Mouse (Mus musculus) adrenal gland, postnatal 4 days (tissue): ENCODE results near the gene Ficd. TPM values are rescaled to one million over a fixed set of nuclear protein-coding genes. Genes with fewer than 3 reads are reported as not detected.
A peak's percentile ranks its signal among the peaks of the same experiment; 100 is the strongest.

Experiments used
- DNase-seq, 2 experiments: peaks; one replicate each; pipeline ENCODE4 v3.0.0; 2021 to 2022; ENCODE audit warnings: low spot score in 2 of 2, mixed read lengths in 2 of 2
- long read RNA-seq, 2 experiments: library from polyadenylated mRNA; stranded (forward); transcript quantifications; one replicate each; pipeline ENCODE4 v2.0.0; 2021
- total RNA-seq, 2 experiments: library from RNA; stranded (reverse); gene quantifications; 2 replicates each; pipeline ENCODE4 v1.2.3; 2021

Ficd gene
- 10 to 100 TPM; 10.7 to 13.6 TPM for total RNA-seq
- long read RNA-seq, experiment 1, transcript Ficd-201 (3 exons, 3,133 nt), result major isoform, 15 of 16 reads
- long read RNA-seq, experiment 1, partial matches to known transcripts, result 0 of 16 reads
- long read RNA-seq, experiment 1, other reads (novel, unspliced or antisense), result 1 of 16 reads
- long read RNA-seq, experiment 2, transcript Ficd-201 (3 exons, 3,133 nt), result major isoform, 39 of 47 reads
- long read RNA-seq, experiment 2, partial matches to known transcripts, result 6 of 47 reads
- long read RNA-seq, experiment 2, other reads (novel, unspliced or antisense), result 2 of 47 reads

DNA sequence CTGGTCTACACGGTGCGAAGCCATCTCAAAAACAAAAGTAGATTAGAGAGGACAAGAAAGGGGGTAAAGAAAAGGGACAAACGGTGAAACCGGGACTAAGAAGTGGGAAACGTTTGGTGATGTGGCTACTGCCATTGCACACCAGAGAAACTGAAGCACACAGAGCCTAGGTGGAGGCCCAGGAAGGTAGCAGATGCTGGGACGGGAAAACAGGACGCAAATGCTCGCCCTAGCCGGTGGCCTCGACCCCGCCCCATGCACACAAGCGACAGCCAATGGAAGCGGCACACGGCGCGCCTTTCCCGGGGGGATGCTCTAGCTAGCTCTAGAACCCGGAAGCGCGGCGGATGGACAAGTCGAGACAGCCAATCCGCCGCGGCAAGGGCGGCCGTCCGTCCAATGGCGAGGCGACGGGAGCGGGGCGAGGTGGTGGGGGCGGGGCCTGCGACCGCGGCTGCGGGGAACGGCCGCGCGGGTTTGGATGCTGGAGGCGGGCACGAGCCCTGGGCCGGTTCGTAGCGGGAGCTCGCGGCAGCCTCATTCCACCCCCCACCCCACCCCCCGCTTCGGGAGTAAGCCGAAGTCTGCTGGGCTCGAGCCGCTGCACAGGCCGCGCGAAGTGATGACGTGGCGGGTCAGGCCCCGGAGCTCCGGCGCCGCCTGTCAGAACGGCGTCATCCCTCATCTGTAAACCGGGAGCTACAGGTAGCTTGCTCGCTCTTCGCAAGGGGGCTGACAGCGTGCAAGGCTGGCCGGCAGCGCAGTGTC, at the start of gene Ficd:
TSS of gene Ficd (plus strand) at position 459 of the 768 bp plus-strand sequence.
- peak; percentile 81 to 87 for DNase-seq

DNA sequence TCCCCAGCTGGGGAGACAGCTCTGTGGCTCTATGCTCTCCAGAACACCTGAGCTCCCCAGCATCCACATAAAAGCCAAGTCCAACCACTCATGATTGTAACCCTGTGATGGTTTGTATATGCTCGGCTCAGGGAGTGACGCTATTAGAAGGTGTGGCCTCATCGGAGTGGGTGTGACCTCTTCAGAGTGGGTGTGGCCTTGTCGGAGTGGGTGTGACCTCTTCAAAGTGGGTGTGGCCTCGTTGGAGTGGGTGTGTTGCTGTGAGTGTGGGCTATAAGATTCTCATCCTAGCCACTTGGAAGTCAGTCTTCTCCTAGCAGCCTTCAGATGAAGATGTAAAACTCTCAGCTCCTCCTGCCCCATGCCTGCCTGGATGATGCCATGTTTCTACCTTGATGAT, 48.1 kb upstream of the Ficd start:
- DNase-seq, result no peak

DNA sequence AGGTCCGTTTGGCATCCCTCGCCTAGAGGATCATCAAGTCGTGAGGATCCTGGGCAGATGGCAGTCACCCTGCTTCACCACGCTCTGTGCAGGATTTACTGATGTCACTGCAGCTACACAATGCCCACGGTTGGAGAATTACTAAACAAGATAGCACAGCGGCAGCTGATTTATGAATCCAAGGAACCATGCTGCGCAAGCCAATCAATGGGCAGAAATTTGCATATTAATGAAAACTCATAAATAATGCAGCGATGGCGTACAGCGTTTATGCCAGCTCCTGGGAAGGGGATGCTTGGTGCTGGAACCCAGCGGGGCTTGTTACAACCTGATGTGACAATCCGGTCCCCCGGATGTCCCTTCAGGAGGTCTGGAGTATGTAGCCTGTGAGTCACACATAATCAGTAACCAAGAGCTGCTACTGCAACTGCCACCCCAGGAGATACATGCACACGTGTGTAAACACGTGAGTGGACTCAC, 45.5 kb upstream of the Ficd start:
- DNase-seq, result no peak

DNA sequence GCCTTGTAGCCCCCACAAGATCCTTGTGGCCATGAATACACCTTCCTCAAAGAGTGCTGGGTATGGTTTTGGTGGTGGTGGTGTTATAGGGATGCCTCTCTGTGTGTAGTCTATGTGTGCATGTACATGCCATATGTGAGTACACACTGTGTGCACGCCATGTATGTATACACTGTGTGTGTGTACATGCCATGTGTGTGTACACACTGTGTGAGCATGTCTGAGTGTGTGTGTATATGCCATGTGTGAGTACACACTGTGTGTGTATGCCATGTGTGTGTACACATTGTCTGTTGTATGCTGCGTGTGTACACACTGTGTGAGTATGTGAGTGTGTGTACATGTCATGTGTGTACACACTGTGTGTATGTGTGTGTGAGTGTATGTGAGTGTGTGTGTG, 44.7 kb upstream of the Ficd start:
- DNase-seq, result no peak

DNA sequence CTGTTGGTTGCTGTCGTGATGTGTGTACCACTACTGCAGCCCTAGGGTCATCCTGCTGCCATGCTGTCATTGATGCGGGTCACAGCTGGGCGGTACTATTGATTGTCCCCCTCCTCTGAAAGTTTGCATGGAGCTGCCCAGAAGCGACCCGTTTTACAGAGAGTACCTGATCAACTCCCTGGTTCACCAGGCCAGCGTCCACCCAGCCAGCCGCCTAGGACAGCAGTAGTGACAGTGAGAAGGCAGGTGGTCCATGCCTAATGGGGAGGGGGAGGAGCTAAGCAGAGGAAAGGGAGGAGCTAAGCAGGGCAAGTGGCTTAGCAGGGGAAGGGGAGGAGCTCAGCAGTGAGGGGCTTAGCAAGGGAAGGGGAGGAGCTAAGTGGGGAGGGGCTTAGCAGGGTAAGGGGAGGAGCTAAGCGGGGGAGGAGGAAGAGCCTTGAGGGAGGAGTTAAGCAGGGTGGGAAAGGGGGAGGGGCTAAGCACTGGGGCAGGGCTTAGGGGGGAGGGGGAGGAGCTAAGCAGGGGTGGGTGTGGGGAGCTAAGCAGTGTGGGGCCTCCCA, 42.3 kb upstream of the Ficd start:
- no peak for DNase-seq

DNA sequence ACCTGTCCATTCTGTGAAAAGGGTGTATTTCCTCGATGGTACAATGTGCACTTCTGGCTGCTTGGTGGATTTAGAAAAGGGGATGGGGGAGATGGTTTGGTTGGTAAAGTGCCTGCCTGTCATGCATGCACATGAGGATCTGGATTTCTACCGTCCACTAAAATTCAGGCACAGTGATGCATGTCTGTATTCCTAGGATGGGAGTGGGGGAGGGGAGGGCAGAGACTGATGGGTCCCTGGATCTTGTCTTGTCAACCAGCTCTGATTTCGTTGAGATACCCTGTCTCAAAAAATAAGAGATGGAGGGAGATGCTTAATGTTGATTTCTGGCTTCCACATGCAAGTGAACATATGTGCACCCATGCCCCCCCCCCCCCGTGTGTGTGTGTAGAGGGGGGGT, 41.6 kb upstream of the Ficd start:
- no peak for DNase-seq

DNA sequence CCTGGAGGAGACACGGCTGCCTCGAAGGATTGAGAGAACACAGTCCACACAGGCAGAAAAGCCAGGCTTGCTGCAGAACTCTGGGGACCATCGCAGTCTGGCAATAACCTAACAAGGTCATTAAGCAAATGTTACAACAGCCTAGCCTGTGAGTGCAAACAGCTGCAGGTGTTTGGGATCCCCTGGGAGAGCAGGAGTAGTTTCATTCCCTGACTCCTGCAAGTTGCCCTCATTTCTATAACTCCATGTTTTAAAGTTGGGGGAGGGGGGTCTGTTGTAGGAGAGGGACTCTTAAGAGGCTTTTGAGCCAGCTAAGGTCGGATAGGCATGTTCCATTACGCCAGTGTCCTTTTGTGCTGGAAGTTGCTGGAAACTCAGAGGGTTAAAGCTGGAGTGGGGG, 41.2 kb upstream of the Ficd start:
- no peak for DNase-seq

DNA sequence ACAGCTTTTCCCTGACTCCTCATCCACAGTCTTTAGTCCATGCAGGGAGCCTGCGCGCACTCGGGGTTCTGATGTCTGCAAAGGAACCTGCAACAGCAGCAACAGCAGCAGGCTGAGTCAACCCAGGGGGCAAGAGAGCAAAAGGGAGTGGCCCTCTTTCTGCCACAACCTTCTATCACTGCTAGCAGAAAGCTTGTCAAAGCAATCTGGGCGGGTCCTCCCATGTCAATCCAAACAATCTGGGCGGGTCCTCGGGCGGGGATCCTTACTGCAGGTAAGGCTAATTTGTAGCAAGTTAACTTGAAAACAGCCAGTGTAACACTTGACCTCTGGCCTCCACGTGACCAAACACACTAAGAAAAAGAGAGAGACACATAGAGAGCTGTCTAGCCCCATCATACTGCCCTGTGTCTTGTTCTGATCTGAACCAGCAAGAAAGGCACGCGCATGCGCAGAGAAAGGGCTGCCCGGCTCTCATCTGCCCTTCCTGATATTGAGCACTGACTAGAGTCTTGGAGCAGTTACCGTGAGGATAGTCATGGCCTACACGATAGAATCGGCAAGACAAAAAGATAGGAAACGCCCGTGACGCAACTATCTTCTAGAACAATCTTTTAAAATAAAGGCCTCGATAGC, 35.1 kb upstream of the Ficd start:
- no peak for DNase-seq

DNA sequence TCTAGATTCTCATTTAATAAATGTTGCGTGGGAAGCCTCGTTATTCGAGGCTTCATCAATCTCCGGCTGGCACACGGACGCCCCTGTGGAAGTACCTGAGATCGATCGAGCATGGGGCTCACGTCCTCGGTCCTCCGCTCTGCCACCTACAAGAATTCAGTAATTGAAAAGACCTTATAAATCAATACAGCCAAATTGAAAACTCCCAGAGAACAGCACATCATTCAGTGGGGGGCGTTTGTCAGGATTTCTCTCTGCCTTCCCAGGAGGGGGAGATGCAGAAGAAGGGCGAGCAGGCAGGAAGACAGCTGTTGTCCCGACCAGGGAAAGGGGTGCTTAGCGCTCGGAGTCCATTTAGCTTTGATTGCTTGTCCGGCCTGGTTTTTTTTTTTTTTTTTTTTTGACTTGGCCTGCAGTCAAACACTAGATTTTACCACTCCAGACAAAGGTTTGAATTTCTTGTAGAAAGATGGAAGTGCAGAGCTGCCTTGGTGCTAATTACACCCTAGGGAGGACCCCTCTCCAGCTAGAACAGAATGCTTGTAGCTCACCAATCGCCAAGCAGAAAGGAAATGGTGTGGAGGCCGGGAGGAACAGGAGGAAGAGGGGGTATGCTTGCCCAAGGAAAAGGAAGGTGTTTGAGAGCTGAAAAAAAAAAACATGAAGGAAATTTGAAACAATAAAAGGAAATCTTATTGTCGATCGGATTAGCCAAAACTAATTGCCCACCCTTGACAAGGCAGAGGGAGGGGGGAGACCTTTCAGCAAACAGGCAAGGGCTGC, 31.6 kb upstream of the Ficd start:
- no peak for DNase-seq

DNA sequence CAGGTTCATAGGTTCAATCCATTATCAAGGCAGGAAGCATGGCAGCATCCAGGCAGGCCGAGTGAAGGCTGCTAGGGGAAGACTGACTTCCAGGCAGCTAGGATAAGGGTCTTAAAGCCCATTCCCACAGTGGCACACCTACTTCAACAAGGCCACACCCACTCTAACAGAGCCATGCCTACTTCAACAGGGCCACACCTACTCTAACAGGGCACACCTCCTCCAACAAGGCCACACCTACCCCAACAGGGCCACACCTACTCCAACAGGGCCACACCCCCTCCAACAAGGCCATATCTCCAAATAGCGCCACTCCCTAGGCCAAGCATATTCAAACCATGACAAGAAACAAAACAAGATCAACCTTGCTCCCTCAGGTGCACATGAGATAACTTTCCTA, 22.7 kb upstream of the Ficd start:
- DNase-seq, result no peak

DNA sequence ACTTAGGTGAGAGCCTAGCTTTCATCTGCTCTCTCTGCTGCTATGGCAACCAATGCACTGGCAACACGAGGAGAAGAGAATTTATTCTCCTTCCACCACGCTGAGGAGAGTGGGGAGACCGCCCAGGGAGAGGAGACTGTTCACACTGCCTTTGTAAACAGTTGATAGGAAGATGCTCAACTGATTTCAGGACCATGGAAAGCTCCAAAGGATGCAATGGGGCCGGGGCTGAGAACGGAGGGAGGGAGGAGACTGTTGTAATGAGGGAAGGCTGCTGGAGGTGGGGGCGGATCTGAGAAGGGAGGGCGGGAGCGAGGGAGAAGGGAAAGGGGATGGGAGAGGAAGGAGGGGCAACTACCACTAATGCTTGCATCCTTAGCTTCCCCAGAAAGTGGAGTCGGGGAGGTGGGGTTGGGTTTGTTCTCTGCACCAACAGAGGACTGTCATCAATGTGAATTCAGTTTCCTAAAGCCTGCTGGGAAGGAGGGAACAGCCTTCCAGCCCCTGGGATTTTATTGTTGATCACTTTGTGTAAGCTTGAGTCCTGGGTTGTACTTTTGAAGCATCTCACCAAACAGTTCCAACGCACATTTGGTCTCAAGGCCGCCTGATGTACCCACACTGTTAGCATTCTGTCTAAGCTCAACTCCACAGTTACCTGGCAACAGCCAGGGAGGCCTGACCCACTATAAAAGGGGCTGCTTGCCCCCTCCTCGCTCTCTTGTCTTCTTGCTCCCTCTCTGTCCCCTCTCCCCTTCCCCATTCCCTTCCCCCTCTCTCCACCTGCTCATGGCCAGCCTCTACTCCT, 18.8 kb upstream of the Ficd start:
- no peak for DNase-seq

DNA sequence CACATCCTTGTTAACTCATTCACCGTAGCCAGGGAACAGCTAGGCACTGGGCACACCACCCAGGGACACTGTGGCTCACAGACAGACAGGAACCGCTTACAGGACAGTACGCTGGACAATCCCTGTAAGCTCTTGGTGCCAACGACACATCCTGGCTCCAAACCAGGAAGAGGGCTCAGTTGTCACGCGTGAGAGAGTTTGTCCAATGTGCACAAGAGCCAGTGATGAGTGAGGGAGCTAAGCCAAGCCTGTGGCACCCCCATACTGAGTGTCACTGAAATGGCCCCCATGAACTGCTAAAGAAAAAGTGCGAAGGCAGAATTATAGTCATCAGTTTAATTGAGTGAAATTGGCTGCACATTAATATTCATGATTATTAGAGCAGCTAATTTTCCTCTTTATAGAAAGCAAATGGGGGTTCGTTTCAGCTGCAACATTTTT, 16.4 kb upstream of the Ficd start:
- no peak for DNase-seq

DNA sequence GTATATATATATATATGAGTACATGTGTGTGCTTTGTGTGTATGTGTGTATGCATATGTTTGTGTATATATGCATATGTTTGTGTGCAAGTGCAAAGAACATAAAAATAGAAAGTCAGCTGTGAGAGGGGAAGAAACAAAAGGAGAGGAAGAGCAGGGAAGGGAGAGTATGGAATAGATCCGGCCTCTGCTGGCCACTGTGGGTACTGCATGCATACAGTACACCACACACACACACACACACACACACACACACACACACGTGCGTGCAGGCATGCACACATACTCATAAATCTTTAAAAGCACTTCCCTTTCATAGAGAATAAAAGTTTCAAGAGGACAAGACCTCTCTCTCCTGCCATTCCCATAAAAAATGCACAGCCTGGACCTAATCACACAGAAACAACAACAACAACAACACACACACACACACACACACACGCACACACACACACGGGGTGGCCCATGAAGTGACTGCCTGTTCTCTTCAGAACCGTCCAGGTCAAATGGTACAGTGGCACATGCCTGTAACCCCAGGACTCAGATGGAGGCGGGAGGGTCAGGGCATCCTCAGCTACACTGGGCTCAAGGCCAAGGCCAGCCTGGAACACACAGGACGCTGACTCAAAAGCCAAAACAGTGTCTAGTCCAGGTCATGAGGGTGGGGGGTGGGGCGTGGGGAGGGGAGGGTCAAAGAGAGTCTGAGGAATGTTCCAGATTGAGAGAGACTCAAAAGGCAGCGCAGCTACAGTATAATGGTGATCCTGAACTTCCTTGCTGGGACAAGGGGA, 13.2 kb upstream of the Ficd start:
- DNase-seq, result no peak

DNA sequence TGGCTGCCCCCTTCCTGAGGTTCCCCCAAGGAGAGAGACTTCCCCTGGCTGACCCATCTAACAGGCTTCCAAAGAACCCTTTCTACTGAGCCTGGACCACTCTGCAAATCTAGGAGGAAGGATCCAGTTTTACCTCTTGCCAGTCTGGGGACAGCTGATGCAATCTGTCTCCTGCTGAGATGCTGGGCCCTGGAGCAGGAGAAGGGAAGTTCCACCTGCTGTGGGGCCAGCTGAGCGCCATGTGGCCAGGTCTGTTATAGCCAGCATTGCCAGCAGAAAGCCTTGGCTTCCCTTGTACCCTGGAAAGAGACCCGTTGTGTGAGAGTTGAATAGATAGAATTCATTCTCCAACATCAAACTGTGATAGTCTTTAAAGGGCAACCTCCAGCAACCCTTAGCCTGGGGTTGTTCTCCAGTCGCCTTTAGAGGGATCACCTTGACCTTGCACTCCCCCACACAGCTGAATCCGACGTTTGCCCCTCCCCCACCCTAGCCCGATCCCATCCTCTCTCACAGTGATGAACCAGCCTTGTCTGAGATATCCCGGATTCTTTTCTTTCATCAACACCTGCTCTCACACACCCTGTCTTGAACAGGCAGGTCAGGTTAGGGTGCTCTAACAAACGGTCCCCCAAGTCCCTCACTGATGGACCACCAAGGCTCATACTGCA, 11.9 kb upstream of the Ficd start:
- DNase-seq, result no peak

DNA sequence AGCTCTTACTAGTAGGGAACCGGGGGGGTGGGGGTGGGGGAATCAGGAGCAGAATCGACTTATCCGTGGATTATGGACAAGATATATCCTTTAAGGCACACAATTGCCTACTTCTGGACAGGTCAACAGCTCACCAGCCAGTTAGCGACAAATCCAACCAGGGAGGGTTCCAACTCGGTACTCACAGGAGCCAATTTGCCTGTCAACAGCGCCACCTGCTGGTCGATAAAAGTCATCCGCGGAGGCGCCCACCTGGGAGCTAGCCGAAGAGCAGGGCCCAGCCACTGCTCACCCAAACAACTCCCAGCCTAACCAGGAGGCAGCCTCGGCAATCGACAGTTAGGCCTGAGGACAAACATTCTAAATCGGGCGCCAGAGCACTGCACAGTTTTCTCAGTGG, 11.2 kb upstream of the Ficd start, which contains the start of gene 1700069L16Rik:
TSS of gene 1700069L16Rik (minus strand) at position 327 of the 400 bp plus-strand sequence.
- DNase-seq, result peak; percentile 51 to 63

DNA sequence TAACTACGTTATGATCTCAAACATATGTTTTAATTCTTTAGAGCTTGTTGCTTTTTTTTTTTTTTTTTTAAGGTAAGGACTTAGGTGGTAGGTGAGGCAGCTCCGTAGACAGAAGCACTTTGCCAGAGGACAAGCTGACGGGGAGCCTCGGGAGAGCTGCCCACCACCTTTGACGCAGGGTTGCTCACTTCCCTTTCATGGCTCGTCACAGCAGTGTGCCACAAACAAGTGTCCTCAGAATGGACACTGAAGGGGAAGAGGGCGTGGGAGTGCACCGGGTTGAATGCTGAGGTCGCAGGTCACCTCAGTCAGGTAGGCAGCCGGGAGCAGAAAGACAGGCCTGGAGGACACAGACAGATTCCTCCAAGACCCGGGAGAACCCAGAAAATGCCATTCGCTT, 10.2 kb upstream of the Ficd start:
- no peak for DNase-seq

DNA sequence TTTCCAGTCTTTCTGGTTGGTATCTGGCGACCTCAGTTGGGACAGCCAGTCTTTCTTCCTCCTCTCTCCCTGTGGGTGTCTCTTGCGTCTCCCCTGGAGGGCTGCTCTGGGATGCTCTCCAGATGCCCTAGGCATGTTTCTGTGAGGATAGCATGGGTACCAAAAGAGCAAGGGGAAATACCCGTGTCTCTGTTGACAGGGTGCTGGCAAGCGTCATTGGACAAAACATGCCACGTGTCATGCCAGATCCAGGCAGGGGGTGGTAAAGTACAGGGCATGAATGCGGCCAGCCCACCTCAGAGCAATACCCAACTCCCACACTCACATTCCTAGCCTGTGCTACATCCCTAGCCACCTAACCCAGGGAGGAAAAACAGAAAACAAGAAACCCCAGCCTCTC, 9.0 kb upstream of the Ficd start:
- no peak for DNase-seq

DNA sequence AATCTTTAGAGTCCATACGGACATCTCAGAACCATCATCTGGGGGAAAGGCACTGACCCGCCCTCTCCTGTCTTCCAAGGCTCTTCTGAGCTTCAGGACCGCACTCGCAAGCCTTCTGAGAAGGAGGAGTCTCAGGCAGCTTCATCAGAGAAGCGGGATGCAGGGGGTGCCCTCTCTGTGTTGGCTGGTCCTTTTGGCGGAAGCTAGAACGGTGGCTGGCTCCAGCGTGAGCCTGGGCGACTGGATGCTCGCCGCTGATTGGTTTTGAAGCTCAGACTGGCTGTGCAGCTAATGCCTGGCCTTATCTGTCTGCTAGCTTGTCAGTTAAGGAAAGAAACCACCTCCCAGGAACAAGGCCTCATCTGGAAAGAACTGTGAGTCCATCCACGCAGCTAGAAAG, 8.4 kb upstream of the Ficd start:
- DNase-seq, result no peak

DNA sequence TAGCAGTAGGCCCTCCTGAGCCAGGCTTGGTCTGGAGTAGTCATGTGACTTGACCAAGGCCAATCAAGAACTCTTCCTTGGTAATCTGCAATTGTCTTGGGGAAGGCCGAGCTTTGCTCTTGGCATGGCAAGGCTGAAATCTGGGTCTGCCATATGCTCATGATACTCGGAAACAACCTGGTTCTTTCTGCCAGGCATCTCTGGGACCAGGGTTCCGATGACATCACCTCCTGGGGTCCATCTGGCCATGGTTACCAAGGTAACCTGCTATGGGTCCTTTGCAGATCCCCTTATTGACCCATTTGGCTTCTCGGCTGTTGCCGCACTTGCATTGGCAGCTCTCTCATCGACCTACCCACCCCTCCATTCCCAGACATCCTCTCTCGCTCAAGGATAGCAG, 7.6 kb upstream of the Ficd start:
- no peak for DNase-seq
